Mouse (Mus musculus) bone marrow macrophage, adult 2 months (primary cell): ENCODE results near the gene Dst.

Experiments
- CTCF ChIP-seq: IDR thresholded peaks from 2 replicates; pipeline ENCODE4 v1.5.1; 2012; ENCODE audit warnings: low read depth, mild to moderate bottlenecking, low read length, moderate library complexity
- POLR2A ChIP-seq: IDR thresholded peaks from 2 replicates; pipeline ENCODE4 v1.6.1; 2012; ENCODE audit warnings: mild to moderate bottlenecking, low read depth, low read length, borderline replicate concordance

- TF ChIP-seq CTCF, result no peak
- no peak for TF ChIP-seq POLR2A
Observed at GRCm38 (mm10) chr1:33967206-33967605, 59.2 kb downstream of the Dst start.
